Mouse (Mus musculus) heart, postnatal 36 days (tissue): Measurements from ENCODE around the gene Gnb5. TPM values are rescaled to one million over a fixed set of nuclear protein-coding genes. Genes with fewer than 3 reads are reported as not detected.
A peak's percentile ranks its signal among the peaks of the same experiment; 100 is the strongest.

Experiments used
- DNase-seq, 2 experiments: peaks; one replicate each; pipeline ENCODE4 v3.0.0; 2021 to 2022
- intact Hi-C: fragments of 180-260 bp; cut with DNase I; formaldehyde crosslinking; loops from one replicate; pipeline ENCODE4 v1.15.1; 2025
- total RNA-seq, 2 experiments: library from RNA; stranded (reverse); gene quantifications; 2 replicates each; pipeline ENCODE4 v1.2.3; 2021

Gnb5 gene
- total RNA-seq, 2 experiments from 2014 or later = 18.7 to 25.7 TPM

GRCm38 (mm10) chr9:75303701-75304261 is 2.3 kb upstream of the Gnb5 start:
- intact Hi-C loops = no loop called here
- no peak for DNase-seq

GRCm38 (mm10) chr9:75304286-75304685 is 1.8 kb upstream of the Gnb5 start:
- DNase-seq = no peak
- intact Hi-C loops = no loop called here

- intact Hi-C loops = no loop called here
- DNase-seq = no peak
Observed at GRCm38 (mm10) chr9:75307015-75307414, 927 bp downstream of the Gnb5 start.

DNA sequence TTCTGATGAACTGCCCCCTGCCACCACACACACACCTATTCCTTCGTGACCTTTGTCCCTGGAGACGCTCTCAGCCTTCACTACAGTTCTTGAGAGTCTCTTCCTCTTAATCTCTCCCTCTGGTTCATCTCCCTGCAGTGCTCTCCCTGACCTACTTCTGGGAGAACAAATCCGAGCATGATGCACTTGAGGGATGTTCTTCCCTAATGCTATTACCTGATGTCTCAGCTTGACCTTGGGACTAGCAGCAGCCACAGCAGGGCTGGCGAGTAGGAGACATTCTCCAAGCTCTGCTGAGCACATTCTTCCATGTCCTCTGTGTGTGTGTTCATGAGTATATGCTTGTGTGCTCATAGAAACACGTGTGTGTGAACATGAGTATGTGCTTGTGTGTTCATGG is 2.5 kb downstream of the Gnb5 start:
- no peak for DNase-seq
- intact Hi-C loops = no loop called here

DNA sequence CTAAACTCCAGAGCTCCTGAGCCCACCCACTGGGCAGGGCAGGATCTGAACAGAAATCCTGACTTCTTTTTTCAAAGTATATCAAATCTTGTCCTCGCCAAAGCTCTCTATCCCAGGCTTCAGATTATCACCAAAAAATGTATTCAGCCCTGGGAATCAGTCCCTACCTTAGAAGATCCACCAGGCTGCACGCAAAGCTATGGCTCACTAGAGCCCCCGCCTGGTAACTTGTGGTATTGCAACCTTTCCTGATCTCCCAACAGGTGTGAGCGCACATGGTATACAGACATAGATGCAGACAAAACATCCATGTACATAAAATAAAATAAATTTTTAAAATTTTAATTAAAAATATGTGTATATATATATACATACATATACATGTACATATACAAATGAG is 5.9 kb downstream of the Gnb5 start:
- DNase-seq = peak; percentile 75 to 86
- intact Hi-C loops = no loop called here

DNA sequence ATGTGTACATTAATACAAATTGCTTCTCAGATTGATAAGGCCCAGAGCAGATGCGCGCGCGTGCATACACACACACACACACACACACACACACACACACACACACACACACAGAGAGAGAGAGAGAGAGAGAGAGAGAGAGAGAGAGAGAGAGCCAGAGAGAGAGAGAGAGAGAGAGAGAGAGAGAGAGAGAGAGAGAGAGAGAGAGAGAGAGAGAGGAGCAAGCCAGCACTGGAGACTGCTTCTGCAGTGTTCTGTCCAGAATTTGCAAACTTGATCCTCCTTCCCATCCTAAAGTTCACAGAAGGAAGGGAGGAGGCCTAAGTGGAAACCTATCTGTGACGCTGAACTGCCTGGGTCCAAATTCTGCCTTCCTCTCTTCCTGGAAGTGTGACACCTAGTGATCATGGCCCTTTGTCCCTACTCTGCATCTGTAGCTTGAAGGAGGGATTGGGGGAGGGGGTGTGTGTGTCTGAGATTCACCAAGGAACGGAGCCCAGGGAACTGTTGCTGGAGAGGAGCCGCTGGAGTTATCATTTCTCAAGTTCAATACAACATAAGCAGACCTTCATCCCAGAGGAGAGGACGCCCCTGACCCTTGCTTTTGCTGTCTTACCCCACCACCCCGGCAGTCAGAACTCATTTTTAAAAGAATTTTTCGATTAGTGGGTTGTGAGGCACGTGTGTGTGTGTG is 7.2 kb downstream of the Gnb5 start:
- intact Hi-C loops = no loop called here
- DNase-seq = no peak

DNA sequence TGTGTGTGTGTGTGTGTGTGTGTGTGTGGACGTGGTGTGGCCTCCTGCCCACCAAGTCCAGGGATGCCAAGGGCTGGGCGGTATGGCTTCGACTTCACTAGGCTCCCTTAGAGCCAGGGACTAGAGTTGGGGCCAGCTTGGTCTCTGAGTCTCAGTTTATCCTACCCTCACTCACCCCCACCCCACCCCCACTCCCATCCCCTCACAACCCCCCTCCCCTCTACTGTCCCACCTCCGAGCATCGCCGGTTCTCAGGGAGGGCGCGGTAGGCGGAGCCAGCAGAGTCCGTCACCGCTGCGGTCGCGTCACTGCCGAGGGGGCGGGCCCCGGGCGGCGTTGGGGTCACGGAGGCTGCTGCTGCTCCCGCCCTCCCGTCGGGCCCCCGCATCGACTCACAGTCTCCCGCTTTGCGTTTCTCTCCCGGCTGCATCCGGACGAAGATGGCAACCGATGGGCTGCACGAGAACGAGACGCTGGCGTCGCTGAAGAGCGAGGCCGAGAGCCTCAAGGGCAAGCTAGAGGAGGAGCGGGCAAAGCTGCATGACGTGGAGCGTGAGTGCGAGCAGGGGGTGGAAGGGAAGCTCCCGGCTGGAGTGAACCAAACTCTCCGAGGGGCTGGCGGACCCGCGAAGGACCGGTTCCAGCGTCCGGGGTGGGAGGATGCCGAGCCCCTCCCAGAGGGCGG is 7.9 kb downstream of the Gnb5 start:
- intact Hi-C loops = no loop called here
- peak; percentile 84 to 86 for DNase-seq

- intact Hi-C loops = no loop called here
- peak in 1 of 2 experiments; percentile 6 for DNase-seq
Observed at GRCm38 (mm10) chr9:75314517-75315105, 8.5 kb downstream of the Gnb5 start.

GRCm38 (mm10) chr9:75315238-75315637 is 9.2 kb downstream of the Gnb5 start:
- no peak for DNase-seq
- intact Hi-C loops = no loop called here

DNA sequence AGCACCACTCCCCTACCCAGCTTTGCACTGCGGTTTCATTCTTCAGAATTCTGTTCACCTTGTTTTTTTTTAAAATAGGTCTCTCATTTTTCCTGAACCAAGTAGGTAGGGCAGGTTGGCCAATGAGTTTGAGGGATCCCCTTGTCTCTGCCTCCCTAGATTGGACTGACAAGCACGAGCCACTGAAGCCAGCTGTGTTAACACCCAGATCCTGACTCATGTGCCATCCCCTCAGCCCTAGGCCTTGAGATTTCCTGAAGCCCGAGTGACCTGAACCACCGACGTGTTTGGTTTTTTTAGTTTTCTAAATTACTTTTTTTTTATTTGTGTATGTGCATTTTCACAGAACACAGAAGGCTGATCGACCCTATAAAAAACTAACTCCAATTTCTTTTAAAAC is 10.7 kb downstream of the Gnb5 start:
- intact Hi-C loops = no loop called here
- no peak for DNase-seq

GRCm38 (mm10) chr9:75318196-75318595 is 12.1 kb downstream of the Gnb5 start:
- DNase-seq = no peak
- intact Hi-C loops = no loop called here

- intact Hi-C loops = no loop called here
- DNase-seq = no peak
Observed at GRCm38 (mm10) chr9:75319365-75319764, 13.3 kb downstream of the Gnb5 start.

- intact Hi-C loops = no loop called here
- no peak for DNase-seq
Observed at GRCm38 (mm10) chr9:75322099-75322885, 16.2 kb downstream of the Gnb5 start.

DNA sequence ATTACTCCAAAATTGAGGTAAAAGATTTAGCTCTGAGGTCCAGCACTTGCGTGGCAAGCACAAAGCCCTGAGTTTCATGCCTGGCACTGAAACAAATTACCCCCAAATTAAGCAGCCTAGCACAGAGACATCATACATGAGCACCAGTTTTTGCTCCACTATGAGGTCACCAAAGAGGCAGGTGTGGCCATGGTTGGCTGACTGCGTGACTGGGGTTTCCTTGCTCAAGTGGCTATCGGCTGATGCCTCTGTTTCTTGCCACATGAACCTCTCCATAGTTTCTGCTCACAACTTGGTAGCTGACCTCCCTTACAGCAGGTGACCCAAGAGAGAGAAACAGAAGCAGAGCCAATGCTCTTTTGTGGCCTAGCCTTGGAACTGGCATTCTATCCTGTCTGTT is 22.0 kb downstream of the Gnb5 start:
- intact Hi-C loops = no loop called here
- no peak for DNase-seq

DNA sequence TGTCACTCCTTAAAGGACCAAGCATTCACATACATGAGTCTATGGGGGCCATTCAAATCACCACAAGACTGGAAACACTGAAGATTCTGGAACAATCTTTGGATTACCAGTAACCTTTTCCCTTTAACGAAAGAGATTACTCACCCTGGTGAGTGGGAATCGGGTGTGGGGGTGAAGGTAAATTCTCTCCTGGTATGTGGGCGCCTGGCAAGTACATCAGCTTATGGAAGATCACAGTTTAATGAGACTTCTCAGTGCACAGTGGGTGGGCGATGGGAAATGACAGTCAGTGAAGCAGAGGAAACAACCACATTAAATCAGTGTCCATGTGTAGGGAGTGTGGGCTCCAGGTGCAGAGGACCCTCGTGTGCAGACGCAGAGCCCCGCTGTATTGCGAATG is 24.7 kb downstream of the Gnb5 start:
- intact Hi-C loops = no loop called here
- DNase-seq = no peak

- intact Hi-C loops = no loop called here
- DNase-seq = no peak
Observed at GRCm38 (mm10) chr9:75334440-75334839, 28.4 kb downstream of the Gnb5 start.

DNA sequence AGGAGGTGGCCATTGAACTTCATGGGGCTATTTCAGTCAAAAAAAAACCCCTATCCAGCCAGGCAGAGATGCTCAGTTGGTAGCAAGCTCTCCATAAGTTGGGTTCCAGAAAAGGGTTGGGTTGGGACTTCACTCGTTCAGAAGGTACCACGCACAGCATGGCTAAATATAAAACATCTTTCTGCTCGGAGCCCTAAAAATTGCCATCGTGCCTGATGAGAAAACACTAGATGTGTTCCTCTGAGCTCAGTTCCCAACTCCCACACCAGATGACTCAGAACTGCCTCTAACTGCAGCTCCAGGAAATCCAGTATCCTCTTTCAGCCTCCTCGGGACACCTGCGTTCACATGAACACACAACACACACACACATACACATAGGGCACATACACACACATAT is 31.9 kb downstream of the Gnb5 start:
- DNase-seq = no peak
- intact Hi-C loops = no loop called here

DNA sequence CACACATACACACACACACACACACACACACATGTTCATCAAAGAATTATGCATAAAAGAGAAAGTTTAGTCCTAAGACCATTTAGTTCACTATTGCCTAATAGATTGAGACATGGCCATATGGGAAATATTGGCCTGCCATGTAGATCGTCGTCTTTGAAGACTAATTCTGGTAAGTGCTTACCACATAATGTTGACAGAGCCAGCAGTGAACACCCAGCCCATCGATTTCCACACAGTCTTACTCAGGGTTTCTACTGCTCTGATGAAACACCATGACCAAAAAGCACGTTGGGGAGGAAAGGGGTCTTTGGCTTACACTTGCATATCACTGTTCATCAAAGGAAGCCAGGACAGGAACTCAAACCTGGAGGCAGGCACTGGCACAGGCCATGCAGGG is 36.3 kb downstream of the Gnb5 start:
- intact Hi-C loops = no loop called here
- DNase-seq = no peak

DNA sequence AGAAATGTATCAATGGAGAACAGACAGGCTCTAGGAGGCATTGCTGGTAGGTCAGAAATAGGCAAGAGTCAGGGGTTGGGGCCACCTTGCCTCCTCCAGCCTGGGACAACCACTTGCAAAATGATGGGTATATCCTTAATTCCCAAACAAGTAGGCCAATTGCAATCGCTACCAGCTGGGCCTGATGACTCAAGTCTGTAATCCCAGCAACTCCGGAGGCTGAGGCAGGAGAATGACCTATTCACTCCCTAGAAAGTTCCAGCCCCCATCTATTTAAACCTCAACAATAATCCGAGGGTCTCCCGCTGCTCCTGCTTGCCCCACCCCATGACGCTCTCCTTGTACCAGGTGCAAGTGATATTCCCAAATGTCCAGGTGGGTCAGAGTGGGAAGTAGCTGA is 41.4 kb downstream of the Gnb5 start, which contains the start of gene Bcl2l10:
Gene Bcl2l10 (plus strand): TSS at position 301 of the 400 bp plus-strand sequence.
- no peak for DNase-seq
- intact Hi-C loops = no loop called here

DNA sequence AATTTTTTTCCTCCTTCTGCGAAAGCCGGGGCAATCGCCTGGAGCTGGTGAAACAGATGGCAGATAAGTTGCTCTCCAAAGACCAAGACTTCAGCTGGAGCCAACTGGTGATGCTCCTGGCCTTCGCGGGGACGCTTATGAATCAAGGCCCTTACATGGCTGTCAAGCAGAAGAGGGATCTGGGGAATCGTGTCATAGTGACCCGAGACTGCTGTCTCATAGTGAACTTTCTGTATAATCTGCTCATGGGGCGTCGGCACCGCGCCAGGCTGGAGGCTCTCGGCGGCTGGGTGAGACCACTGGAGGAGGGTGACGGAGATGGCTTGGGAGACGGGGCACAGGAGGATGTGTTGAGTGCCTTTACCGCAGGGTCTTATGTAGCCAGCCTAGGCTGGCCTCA is 42.0 kb downstream of the Gnb5 start:
- no peak for DNase-seq
- intact Hi-C loops = no loop called here

DNA sequence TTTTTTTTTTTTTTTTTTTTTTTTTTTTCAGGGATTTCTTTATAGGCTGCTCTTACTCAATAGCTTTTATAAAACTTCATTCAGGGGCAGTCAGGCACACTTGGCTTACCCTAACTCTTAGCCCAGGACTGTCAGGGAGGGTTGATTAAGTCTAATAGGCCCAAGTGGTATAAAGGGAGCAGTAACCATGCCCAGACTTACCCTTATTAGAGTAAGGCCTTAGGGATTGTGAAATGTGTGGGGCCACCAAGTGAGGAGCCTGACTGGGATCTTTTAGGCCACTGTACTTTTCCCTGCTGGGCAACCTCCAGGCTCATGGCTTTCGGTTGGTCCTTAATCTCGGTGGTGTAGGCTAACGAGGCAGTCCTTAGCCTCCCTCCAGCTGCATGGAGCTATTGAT is 42.6 kb downstream of the Gnb5 start:
- no peak for DNase-seq
- intact Hi-C loops = no loop called here
